Mouse (Mus musculus): Measurements from ENCODE around the gene Gys1. TPM values are rescaled to one million over a fixed set of nuclear protein-coding genes. Genes with fewer than 3 reads are reported as not detected.

The Gys1 gene
- polyA plus RNA-seq, 1 experiment from 2014 or later: 59.3 TPM

GRCm38 (mm10) chr7:45405091-45406075 lies 29.3 kb upstream of the Gys1 start, which contains the start of gene Kcna7:
Kcna7 (plus strand) TSS chr7:45405653.
- DNase-seq (ENCODE audit: low read depth, low spot score) (no peak), ATAC-seq (no peak)
- in situ Hi-C loops (cut with MboI; ENCODE audit: low pct_unique_long_range_greater_than_20kb): loop anchor here (10.0 kb wide), 1 partner anchor 101 kb away; no protein-coding TSS in a partner anchor
- CTCF ChIA-PET: interaction anchor here (1.0 to 2.3 kb wide), 5 partner anchors 13 to 128 kb away, joined by 4 to 5 read pairs (median 4); partner anchors contain the start of gene Slc6a21
- POLR2A ChIA-PET: interaction anchor here (1.5 kb wide), 1 partner anchor 29 kb away, joined by 3 read pairs; the partner anchor contains the start of gene Gys1
- TF ChIP-seq CTCF (IDR thresholded peaks at IDR 0.05): no peak
- peaks cover 32% of the 10 kb centered on the region for H3K27me3 ChIP-seq

GRCm38 (mm10) chr7:45406157-45407156 lies 28.2 kb upstream of the Gys1 start:
- DNase-seq (ENCODE audit: low read depth, low spot score) (no peak), ATAC-seq (peak; percentile 33)
- CTCF ChIA-PET: interaction anchor here (1.0 to 1.6 kb wide), 2 partner anchors 14 to 106 kb away, joined by 4 to 5 read pairs; no protein-coding TSS in a partner anchor
- POLR2A ChIA-PET: interaction anchor here (1.5 kb wide), 1 partner anchor 28 kb away, joined by 3 read pairs; the partner anchor contains the start of gene Gys1
- peaks cover 38% of the 10 kb centered on the region for H3K27me3 ChIP-seq
- in situ Hi-C loops (cut with MboI; ENCODE audit: low pct_unique_long_range_greater_than_20kb): loop anchor here (10.0 kb wide), 1 partner anchor 102 kb away; no protein-coding TSS in a partner anchor
- no peak for TF ChIP-seq CTCF (IDR thresholded peaks at IDR 0.05)

- POLR2A ChIA-PET: interaction anchor here (0.6 kb wide), 1 partner anchor 27 kb away, joined by 3 read pairs; the partner anchor contains the start of gene Gys1
- H3K27me3 ChIP-seq: peaks cover 41% of the 10 kb centered on the region
- CTCF ChIA-PET: no interaction called here
- no peak for TF ChIP-seq CTCF (IDR thresholded peaks at IDR 0.05)
- DNase-seq (ENCODE audit: low read depth, low spot score) (no peak), ATAC-seq (no peak)
- in situ Hi-C loops (cut with MboI; ENCODE audit: low pct_unique_long_range_greater_than_20kb): loop anchor here (10.0 kb wide), 1 partner anchor 103 kb away; no protein-coding TSS in a partner anchor
Measured at GRCm38 (mm10) chr7:45407836-45408235, 26.8 kb upstream of the Gys1 start.

- in situ Hi-C loops (cut with MboI; ENCODE audit: low pct_unique_long_range_greater_than_20kb): loop anchor here (10.0 kb wide), 1 partner anchor 104 kb away; no protein-coding TSS in a partner anchor
- CTCF ChIA-PET: no interaction called here
- peaks cover 41% of the 10 kb centered on the region for H3K27me3 ChIP-seq
Measured at GRCm38 (mm10) chr7:45408351-45408750, 26.3 kb upstream of the Gys1 start.

GRCm38 (mm10) chr7:45408949-45409348 lies 25.7 kb upstream of the Gys1 start:
- no peak for TF ChIP-seq CTCF (IDR thresholded peaks at IDR 0.05)
- in situ Hi-C loops (cut with MboI; ENCODE audit: low pct_unique_long_range_greater_than_20kb): loop anchor here (10.0 kb wide), 1 partner anchor 104 kb away; no protein-coding TSS in a partner anchor
- ChIA-PET POLR2A (no interaction called here), CTCF (no interaction called here)
- DNase-seq (ENCODE audit: low read depth, low spot score): no peak
- ATAC-seq: no peak
- H3K27me3 ChIP-seq: peaks cover 41% of the 10 kb centered on the region

More at GRCm38 (mm10) chr7:45408351-45408750, 26.3 kb upstream of the Gys1 start:
- TF ChIP-seq CTCF (IDR thresholded peaks at IDR 0.05): no peak
- DNase-seq (ENCODE audit: low read depth, low spot score) (no peak), ATAC-seq (no peak)
- POLR2A ChIA-PET: interaction anchor here (0.6 kb wide), 1 partner anchor 26 kb away, joined by 3 read pairs; the partner anchor contains the start of gene Gys1

GRCm38 (mm10) chr7:45409497-45410163 lies 25.0 kb upstream of the Gys1 start:
- no peak for TF ChIP-seq CTCF (IDR thresholded peaks at IDR 0.05)
- ChIA-PET POLR2A (no interaction called here), CTCF (no interaction called here)
- DNase-seq (ENCODE audit: low read depth, low spot score) (no peak), ATAC-seq (no peak)
- H3K27me3 ChIP-seq: peaks cover 41% of the 10 kb centered on the region
- in situ Hi-C loops (cut with MboI; ENCODE audit: low pct_unique_long_range_greater_than_20kb): loop anchor here (10.0 kb wide), 1 partner anchor 105 kb away; no protein-coding TSS in a partner anchor

- ChIA-PET CTCF (no interaction called here), POLR2A (interaction anchor here (0.7 kb wide), 1 partner anchor 303 kb away, joined by 3 read pairs; no protein-coding TSS in a partner anchor)
- no peak for DNase-seq (ENCODE audit: low read depth, low spot score)
- TF ChIP-seq CTCF (IDR thresholded peaks at IDR 0.05): no peak
- in situ Hi-C loops (cut with MboI; ENCODE audit: low pct_unique_long_range_greater_than_20kb): no loop called here
- no peak for ATAC-seq
- H3K27me3 ChIP-seq: peaks cover 28% of the 10 kb centered on the region
Measured at GRCm38 (mm10) chr7:45412421-45412820, 22.2 kb upstream of the Gys1 start.

- ATAC-seq (peak; percentile 22), DNase-seq (ENCODE audit: low read depth, low spot score) (no peak)
- peaks cover 22% of the 10 kb centered on the region for H3K27me3 ChIP-seq
- in situ Hi-C loops (cut with MboI; ENCODE audit: low pct_unique_long_range_greater_than_20kb): no loop called here
- TF ChIP-seq CTCF (IDR thresholded peaks at IDR 0.05): no peak
- ChIA-PET CTCF (interaction anchor here (0.6 kb wide), 1 partner anchor 12 kb away, joined by 3 read pairs; no protein-coding TSS in a partner anchor), POLR2A (interaction anchor here (0.7 kb wide), 1 partner anchor 303 kb away, joined by 3 read pairs; no protein-coding TSS in a partner anchor)
Measured at GRCm38 (mm10) chr7:45413113-45413863, 21.4 kb upstream of the Gys1 start, which contains the start of gene Ntf5. Ntf5 (plus strand) TSS chr7:45413695.

Data from Patski (cell line).